Mouse (Mus musculus) 416B (cell line): ENCODE data around the gene Gk5.
"Not testable (repeated sequence)": the region's sequence is repeated elsewhere in the genome, so short reads cannot be mapped to it uniquely, and the experiment has no call there.

Experiments
- DNase-seq: peaks from one replicate; pipeline ENCODE4 v3.0.0; 2011; ENCODE audit warnings: low read depth

The Gk5 gene

GRCm38 (mm10) chr9:96144883-96145282, 25.7 kb downstream of the Gk5 start:
- peak; percentile 37 for DNase-seq

- DNase-seq: no peak
Measured at GRCm38 (mm10) chr9:96152801-96153200, 33.6 kb downstream of the Gk5 start.

GRCm38 (mm10) chr9:96158431-96158830, 39.3 kb downstream of the Gk5 start:
- peak; percentile 62 for DNase-seq

GRCm38 (mm10) chr9:96159047-96159446, 39.9 kb downstream of the Gk5 start:
- DNase-seq: peak; percentile 26

DNA sequence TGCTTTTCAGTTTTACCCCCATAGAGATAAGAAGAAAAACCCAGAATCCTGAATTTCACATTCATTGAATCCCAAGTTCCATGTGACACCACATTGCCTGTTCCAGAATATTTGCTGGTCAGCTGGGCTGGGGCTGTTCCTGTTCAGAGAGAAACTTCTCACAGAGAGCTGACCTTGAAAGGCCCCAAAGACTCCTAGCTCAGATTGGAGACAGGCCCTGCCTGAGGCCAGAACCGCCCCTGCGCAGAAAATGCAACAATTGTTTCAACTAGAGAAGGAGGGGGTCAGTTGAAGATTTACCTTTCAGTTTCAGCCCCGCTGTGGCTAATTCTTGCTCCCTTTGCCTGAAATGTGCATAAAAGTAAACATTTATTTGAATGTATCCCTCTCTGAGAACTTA, 41.6 kb downstream of the Gk5 start:
- DNase-seq: no peak

- no peak for DNase-seq
Measured at GRCm38 (mm10) chr9:96162421-96162820, 43.3 kb downstream of the Gk5 start.

DNA sequence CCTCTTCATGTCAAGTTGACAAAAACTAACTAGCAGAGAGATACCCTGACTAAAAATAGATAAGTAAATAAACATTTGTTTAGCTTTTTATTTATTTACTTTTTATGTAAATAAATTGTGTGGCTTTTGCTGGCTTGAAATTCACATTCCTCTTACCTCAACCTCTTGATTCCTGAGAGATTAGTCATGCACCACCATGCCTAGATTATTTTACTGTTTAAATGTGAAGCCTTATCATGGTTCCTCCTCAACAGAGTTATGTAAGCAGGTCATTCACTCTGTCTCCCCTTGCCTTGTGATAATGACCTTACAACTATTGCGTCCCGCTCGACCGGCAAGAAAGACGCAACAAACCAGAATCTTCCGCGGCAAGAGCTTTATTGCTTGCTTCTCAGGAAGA, 44.3 kb downstream of the Gk5 start:
- DNase-seq: no peak

DNA sequence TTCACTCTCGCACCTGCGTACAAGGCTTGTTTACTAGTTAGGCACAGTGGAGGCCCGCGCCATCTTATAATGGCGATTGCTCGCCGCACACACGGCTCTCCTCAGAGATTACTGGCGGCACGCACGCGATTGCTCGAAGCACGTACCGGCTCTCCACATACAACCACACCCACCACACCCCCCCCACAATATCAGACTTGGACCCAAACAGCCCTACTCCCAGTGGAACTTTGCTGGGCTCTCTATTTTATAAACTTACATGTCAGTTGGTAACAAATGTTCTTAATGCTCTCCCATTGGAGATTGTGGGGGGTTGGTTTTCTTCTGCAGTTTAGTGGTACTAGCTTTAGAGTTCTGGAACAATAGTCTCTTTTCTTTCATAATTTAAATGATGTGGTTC, 44.8 kb downstream of the Gk5 start:
- DNase-seq: not testable (repeated sequence)

GRCm38 (mm10) chr9:96167168-96167585, 48.0 kb downstream of the Gk5 start:
- peak; percentile 74 for DNase-seq

GRCm38 (mm10) chr9:96170600-96170999, 51.4 kb downstream of the Gk5 start:
- peak; percentile 34 for DNase-seq

DNA sequence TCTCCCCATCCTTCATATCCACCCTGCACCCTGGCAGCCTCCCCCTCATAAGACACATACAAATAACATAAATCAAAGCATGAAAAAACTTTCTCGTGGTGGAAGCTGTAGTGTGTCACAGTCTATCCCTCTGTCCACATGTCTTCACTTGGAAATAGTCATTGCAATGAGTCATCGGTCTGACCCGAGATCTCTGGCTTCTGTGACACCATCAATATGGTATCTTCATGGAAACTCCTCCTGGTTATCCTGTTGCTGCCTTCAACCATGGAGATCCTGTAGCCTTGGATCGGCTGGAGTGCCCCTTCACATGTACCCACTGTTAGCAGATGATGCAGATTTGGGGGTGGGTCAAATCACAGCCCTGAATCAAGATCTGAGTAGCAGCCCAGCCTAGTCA, 65.7 kb downstream of the Gk5 start:
- DNase-seq: peak; percentile 49

- no peak for DNase-seq
Measured at GRCm38 (mm10) chr9:96186701-96187100, 67.5 kb downstream of the Gk5 start.

DNA sequence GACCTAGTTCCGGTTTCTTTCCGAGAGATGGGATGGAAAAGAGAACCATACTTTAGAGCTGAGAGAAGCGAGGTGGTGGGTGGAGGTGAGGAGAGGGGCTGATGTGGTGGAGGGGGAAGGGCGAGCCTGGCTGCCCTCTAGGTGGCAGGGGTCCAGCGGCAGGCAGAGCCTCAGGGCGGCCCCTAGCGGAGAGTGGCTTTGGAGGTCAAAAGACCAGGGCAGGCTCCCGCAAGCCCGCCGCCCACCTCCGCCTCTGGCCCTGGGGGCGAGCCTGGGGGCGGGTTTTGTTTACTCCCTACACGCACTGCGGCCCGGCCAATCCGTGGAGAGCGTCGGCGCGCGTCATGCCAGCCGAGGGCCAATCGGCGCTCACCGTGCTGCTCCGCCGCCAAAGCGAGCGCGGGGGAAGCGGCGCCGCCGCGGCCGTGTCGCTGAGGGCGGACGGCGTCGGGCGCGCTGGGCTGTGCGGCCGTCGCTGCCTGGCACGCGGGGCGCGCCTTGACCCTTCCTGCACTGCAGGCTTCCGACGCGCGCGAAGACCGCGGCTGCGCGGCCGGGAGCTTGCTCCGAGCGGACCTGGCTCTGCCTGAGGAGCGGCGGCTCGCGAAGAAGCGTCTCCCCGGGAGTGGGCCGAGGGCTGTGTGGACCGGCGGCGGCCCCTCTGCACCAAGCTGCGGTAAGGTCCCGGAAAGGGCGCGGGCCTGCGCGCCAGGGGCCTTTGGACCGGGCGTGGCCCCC, 76.9 kb downstream of the Gk5 start, which contains the start of gene Tfdp2:
Gene Tfdp2, plus strand, starts transcription at position 391 of the 738 bp plus-strand sequence.
- DNase-seq: peak; percentile 90

GRCm38 (mm10) chr9:96196636-96197181, 77.5 kb downstream of the Gk5 start:
- peak; percentile 57 for DNase-seq

- no peak for DNase-seq
Measured at GRCm38 (mm10) chr9:96197806-96198205, 78.6 kb downstream of the Gk5 start.

GRCm38 (mm10) chr9:96203663-96204062, 84.5 kb downstream of the Gk5 start:
- no peak for DNase-seq

DNA sequence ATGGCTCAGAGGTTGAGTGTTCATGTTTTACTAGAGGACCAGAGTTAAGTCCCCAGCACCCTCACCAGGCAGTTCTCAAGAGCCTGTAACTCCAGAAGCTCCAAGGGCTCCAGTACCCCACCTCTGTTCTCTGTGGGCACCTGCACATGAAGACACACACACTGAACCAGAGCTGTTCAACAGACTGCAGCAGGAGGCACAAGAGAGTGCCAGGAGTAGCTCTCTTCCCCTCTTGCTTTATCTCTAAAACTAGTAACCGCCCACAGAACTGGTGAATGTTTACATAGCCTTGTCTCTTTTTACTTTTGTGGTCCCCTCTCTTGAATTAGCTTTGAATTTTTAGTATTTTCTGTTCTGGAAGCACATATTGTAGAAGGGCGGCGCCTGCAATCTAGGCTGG, 88.3 kb downstream of the Gk5 start:
- DNase-seq: no peak

GRCm38 (mm10) chr9:96213036-96213645, 94.0 kb downstream of the Gk5 start:
- no peak for DNase-seq

DNA sequence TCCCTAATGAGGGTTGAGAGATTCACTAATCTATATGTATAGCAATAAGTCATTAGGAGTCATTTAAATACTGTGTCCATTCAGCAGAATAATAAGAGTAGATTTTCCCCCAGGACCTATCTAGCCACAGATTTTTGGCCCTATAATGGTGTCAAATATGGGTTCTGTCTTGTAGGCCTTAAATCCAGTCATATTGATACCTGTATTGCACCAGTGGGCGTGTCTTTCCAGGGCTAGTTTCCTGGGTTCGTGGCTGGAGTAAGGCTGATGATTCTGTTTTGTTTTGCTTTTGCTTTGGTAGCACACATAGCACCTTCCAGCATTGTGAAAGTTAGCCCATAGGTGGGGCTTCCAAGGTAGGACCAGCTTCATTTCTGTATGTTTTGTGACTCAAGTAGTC, 95.0 kb downstream of the Gk5 start:
- no peak for DNase-seq

GRCm38 (mm10) chr9:96217299-96217698, 98.1 kb downstream of the Gk5 start:
- no peak for DNase-seq

- DNase-seq: peak; percentile 46
Measured at GRCm38 (mm10) chr9:96217799-96218198, 98.6 kb downstream of the Gk5 start.

GRCm38 (mm10) chr9:96219114-96219669, 100.0 kb downstream of the Gk5 start:
- DNase-seq: no peak

DNA sequence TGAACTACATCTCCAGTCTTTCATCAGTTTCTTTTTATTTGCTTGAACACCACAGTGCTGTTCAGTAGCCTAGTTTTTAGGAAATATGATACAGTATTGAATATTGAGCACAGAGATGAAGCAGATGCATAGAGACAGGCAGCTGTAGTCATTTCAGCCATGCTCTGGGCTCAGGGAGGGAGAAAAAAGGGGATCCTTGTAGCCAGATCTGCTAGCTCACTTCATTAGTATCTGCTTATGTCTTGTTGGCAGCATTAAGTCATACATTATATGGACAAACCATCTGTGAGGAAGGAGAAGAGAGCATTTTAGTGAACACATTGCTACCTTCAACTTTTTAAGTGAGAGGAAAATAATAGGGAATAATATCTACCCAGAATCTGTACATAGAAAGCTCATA, 101.3 kb downstream of the Gk5 start:
- no peak for DNase-seq
